ENCODE assay signal across 25 mouse cellular contexts in genomic region chr12:55563742-55564141, GRCm38 (mm10). TPM values are rescaled to one million over a fixed set of nuclear protein-coding genes. Genes with fewer than 3 reads are reported as not detected.
"Had no signal": no experiment of that assay in that cellular context is flagged by ENCODE, and none has a peak within 500 bp of the region (broad histone marks: within the 10 kb centered on the region; RNA-seq: fewer than 3 reads in every experiment).

No protein-coding gene starts in this region.

- H3K4me2 ChIP-seq: lung, embryonic 14.5 days; midbrain, embryonic 12.5 days; neural tube, embryonic 13.5 days; neural tube, embryonic 15.5 days had no signal

- H3K27me3 ChIP-seq: midbrain, embryonic 12.5 days; neural tube, embryonic 13.5 days; neural tube, embryonic 15.5 days had no signal

- H3K4me3 ChIP-seq: midbrain, embryonic 10.5 days; midbrain, embryonic 12.5 days; myocyte; neural tube, embryonic 13.5 days; neural tube, embryonic 15.5 days had no signal

- ATAC-seq: midbrain, embryonic 16.5 days had no signal

- H3K9ac ChIP-seq: lung, embryonic 14.5 days; midbrain, embryonic 12.5 days; neural tube, embryonic 13.5 days; neural tube, embryonic 15.5 days had no signal

- H3K9me3 ChIP-seq: midbrain, embryonic 10.5 days; midbrain, embryonic 12.5 days; neural tube, embryonic 13.5 days; neural tube, embryonic 15.5 days had no signal

- H3K27ac ChIP-seq: midbrain, embryonic 10.5 days; midbrain, embryonic 12.5 days; neural tube, embryonic 13.5 days; neural tube, embryonic 15.5 days had no signal

- DNase-seq: lung, adult 18-20 months; lung, embryonic 14.5 days; lung, postnatal 10 days; lung, postnatal 4 days; midbrain, embryonic 14.5 days; retina, postnatal 1 day; right cerebral cortex, adult 18-20 months; right cerebral cortex, postnatal 25 days; right cerebral cortex, postnatal 4 days; spleen, adult 18-20 months; thymus, adult 2 months; thymus, postnatal 25 days; thymus, postnatal 4 days had no signal

- H3K36me3 ChIP-seq: midbrain, embryonic 10.5 days; midbrain, embryonic 12.5 days; neural tube, embryonic 13.5 days; neural tube, embryonic 15.5 days had no signal

RNA-seq across cellular contexts. Expression of gene Aldoart2, which starts 1.3 kb away (rescaled TPM):
- polyA plus RNA-seq: liver, embryonic 16.5 days; lung, embryonic 14.5 days; lung, embryonic 16.5 days; midbrain, embryonic 10.5 days; midbrain, embryonic 12.5 days; midbrain, embryonic 14.5 days; midbrain, embryonic 16.5 days; small intestine, adult 2 months; stomach, embryonic 14.5 days; stomach, embryonic 16.5 days; urinary bladder, adult 2 months had no signal

RNA-seq across cellular contexts. Expression of gene Insm2, which starts 35.5 kb away (rescaled TPM):
- polyA plus RNA-seq: liver, embryonic 16.5 days; myocyte; small intestine, adult 2 months; urinary bladder, adult 2 months had no signal
